Mouse (Mus musculus) heart, postnatal 14 days (tissue): Measurements from ENCODE around the gene Thg1l. TPM values are rescaled to one million over a fixed set of nuclear protein-coding genes. Genes with fewer than 3 reads are reported as not detected.

Source experiments
- DNase-seq, 2 experiments: peaks; one replicate each; pipeline ENCODE4 v3.0.0; 2021 to 2022
- intact Hi-C: fragments of 180-260 bp; cut with DNase I; formaldehyde crosslinking; loops from one replicate; pipeline ENCODE4 v1.15.1; 2025
- long read RNA-seq, 2 experiments: library from polyadenylated mRNA; stranded (forward); transcript quantifications; one replicate each; pipeline ENCODE4 v2.0.0; 2021
- total RNA-seq, 2 experiments: library from RNA; stranded (reverse); gene quantifications; 2 replicates each; pipeline ENCODE4 v1.2.3; 2021

Gene Thg1l
- 1 to 10 TPM; 4.9 to 6.3 TPM for total RNA-seq
- long read RNA-seq, experiment 1, partial matches to known transcripts = 1 of 2 reads
- long read RNA-seq, experiment 1, other reads (novel, unspliced or antisense) = 0 of 2 reads
- long read RNA-seq, experiment 2, partial matches to known transcripts = 1 of 3 reads
- long read RNA-seq, experiment 2, other reads (novel, unspliced or antisense) = 0 of 3 reads

DNA sequence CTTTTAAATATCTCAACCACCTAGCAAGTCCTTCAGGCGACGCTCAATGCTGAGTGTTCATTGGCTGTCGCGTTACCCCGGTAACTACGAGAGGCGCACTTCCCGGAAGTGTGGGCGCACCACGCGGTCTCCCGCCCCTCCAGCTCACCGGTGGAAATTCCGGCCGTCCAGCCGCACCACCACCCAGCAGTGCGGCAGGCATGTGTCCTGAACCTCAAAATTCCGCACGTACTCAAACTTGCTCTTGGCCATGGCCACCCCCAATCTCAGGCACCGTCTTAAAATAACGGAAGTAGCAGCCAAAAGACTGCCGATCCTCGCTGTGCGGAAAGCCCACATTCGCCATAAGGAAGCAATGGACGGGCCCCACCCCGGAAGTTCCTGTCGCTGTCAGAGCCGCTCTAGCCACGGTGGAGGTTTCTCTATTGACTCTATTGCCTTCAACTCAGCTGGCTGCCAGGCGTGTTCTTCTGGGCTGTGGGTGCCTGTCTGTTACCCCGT lies at the start of gene Thg1l:
Gene Thg1l, minus strand, starts transcription at position 368 of the 501 bp plus-strand sequence.
- DNase-seq = peak; percentile 87 to 90
- intact Hi-C loops = loop anchor here (1.0 to 10.0 kb wide), 3 partner anchors 25 to 170 kb away; partner anchors contain the start of gene Sox30

DNA sequence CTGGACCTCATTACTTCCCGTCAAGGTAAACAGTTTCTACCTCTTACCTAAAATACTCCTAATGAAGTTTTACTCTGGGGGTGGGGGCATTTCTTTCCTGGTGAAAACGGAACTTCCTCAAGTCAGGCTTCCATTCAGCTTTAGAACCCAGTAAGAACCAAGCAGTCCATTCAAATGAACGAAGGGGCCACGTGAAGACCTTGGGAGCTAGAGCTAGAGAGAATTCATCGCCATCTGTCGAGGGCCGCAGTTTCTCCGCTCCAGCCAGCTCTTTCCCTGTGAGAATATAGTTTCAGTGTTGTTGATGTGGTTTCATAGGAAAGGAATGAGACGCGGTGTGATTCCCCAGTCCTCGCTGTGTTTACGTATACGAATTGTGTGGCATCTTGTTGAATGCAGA lies 36.8 kb upstream of the Thg1l start:
- intact Hi-C loops = no loop called here
- no peak for DNase-seq

DNA sequence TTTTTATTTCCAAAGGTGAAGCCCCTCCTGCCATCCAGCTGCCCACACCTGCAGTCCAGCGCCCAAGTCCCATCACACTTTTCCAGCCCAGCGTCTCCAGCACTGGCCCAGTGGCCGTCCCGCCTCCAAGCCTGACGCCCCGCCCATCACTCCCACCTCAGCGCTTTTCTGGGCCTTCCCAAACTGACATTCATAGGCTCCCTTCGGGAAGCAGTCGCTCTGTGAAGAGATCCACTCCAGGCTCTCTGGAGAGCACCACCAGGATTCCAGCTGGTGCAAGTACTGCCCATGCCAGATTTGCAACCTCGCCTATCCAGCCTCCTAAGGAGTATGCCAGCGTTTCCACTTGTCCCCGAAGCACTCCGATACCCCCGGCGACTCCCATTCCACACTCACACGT lies 36.3 kb upstream of the Thg1l start:
- DNase-seq = peak; percentile 15 to 35
- intact Hi-C loops = no loop called here

DNA sequence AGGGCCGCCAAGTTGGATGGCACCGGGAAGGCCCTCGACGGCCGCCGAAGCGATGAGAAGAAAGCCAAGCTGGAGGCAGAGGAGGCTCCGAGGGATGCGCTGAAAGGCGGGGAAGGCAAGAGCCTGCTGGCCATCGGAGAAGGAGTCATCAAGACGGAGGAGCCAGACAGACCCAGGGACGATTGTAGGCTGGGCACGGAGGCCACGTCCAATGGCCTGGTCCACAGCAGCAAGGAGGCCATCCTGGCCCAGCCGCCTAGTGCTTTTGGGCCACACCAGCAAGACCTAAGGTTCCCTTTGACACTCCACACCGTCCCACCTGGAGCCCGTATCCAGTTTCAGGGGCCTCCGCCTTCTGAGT lies 25.6 kb upstream of the Thg1l start:
- intact Hi-C loops = loop anchor here (1.0 kb wide), 1 partner anchor 26 kb away; the partner anchor contains the start of gene Thg1l
- DNase-seq = no peak

DNA sequence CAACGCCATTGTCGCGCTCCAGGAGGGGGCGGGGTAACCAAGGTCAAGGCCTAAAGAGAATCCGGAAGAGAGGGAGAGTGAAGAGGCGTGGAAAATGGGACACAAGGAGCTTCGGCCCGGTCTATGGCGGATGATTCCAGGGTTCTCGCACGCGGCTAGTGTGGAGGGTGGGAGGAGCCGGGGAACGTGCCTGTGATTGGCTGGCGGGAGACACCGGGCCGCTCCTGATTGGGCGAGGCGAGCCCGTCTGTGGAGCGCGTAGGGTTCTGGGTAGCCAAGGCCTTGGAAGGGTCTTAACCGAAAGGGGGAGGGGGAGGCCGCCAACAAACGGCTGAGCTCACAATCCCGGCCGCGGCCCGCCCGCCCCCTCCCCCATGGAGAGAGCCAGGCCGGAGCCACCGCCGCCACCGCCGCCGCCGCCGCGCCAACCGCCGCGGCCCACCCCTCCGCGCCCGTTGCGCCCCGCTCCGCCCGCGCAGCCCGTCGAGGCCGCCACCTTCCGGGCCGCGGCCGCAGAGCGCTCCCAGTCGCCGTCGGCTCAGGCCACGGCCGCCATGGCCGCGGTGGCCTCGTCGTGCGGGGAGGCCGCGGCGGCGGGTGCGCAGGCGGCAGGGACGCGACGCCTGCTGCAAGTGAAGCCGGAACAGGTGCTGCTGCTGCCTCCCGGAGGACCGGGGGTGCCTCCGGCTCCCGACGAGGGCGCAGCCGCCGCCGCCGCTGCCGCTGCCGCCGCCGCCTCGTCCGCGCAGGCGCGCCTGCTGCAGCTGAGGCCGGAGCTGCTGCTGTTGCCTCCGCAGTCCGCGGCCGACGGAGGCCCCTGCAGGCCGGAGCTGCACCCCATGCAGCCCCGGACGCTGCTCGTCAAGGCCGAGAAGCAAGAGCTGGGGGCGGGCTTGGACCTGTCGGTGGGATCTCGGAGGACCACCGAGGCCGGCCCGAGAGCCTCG lies 24.9 kb upstream of the Thg1l start, which contains the start of gene Sox30:
Gene Sox30, plus strand, starts transcription at position 365 of the 947 bp plus-strand sequence.
- peak; percentile 71 to 72 for DNase-seq
- intact Hi-C loops = loop anchor here (1.0 kb wide), 1 partner anchor 25 kb away; the partner anchor contains the start of gene Thg1l

DNA sequence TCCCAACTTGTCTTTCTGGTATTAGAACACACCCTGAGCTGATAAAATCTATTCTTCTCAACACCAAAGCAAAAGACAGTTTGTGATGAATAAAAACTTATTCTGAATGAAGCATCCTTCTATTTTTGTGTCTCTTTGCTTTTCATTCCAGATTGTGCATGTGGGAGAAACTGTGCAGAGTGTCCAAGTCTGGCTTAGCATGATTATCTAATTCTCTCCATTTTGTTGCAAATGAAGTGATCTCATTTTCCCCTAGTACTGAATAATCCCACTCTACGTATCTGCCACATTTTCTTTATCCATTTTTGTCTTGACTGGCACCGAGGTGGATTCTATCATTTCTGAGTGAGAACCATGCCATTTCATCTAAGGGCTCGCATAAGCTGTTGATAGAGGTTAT lies 20.8 kb upstream of the Thg1l start:
- no peak for DNase-seq
- intact Hi-C loops = no loop called here

DNA sequence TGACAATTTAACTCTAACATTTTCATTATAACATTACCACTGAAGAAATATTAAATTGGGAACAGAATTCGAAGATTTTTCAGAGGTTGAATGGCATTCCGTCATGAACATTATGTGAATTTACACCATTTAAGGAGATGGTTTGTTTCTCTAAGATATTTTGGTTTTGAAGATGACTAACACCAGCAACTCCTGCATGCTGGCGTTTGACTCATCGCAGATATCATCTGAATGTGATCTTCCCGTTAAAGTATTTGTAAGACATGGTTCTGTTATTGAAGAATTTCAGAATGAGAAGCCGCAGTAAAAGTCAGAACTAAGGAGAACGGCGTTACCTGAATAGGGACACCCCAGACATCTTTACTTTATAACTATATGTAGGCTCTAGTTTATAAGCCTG lies 19.2 kb upstream of the Thg1l start:
- no peak for DNase-seq
- intact Hi-C loops = no loop called here

DNA sequence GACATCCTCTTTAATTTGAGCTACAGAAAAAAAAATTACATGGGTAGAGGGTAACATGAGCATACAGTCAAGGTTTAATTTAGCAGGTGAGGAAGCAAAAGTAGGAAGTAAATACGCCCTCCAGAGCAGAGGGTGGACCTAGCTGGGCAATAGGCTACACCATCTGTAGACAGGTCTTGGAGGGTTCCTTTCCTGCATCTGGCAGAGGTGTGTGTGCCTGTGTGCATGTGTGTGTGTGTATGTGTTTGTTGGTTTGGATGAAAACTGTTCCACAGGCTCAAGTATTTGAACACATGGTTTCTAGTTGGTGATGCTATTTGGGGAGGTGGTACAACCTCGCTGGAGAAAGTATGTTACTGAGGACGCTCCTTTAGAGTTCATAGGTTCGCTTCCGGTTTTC lies 18.3 kb upstream of the Thg1l start:
- DNase-seq = no peak
- intact Hi-C loops = no loop called here

DNA sequence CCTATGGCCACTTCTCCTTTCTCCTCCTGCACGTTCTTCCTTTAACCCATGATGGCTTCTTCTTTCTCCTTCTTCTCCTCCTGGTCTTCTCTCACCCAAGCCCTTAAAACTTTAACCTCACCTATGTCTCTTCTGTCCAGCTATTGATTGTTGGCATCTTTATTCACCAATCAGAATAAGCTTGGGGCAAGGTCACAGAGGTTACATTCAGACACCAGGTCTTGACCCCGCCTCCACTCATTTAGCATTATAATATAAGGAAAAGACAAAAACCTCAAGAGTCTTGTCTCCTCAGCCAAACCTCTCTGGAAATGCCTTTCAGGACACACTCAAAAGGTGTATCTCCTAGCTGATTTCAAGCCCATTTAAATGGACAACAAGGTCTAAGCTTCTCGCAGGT lies 13.2 kb upstream of the Thg1l start:
- no peak for DNase-seq
- intact Hi-C loops = no loop called here

DNA sequence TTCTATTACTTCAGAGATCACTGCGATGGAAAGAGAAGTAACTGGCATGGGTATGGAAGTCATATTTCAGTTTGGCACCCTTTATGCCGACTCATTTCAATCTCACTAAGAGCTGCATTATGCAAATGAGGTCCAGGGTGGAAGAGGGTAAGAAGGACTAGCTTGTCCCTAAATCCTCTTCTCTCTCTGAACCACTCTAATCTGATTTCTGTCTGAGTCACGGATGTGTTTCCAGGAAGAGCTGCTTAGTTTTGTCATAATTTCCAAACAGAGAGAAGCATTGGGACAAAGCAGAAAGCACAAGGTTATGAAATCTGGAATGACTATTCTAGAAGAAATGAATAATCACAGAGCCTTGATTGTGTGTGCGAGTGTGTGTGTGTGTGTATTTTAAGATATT lies 11.6 kb upstream of the Thg1l start:
- intact Hi-C loops = no loop called here
- DNase-seq = no peak

DNA sequence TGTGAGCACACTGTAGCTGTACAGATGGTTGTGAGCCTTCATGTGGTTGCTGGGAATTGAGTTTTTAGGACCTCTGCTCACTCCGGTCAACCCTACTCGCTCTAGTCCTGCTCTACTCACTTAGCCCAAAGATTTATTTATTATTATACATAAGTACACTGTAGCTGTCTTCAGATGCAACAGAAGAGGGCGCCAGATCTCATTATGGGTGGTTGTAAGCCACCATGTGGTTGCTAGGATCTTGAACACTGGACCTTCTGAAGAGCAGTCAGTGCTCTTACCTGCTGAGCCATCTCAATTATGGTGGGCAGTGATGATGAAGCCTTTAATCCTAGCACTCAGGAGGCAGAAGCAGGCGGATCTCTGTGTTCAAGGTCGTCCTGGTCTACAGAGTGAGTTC lies 4.7 kb upstream of the Thg1l start:
- intact Hi-C loops = no loop called here
- no peak for DNase-seq

DNA sequence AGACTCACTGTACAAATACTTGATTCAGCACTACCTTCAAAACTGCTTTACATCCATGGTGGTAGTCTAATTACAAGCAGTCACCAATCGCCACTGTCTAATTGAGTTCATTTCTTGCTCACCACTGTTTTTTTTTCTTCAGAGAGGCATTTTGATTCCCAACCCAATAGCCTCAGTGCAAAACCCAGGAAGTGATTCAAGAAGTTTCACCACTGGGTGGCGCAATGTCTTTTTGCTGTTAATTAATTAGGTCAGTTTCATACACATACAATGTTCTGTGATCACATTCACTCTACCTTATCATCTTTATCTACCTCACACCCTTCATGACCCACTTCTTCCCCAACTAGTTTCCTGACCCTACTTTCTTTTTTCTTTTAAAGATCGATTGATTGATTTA lies 4.3 kb upstream of the Thg1l start:
- intact Hi-C loops = loop anchor here (5.0 to 10.0 kb wide), 2 partner anchors 88 to 165 kb away; no protein-coding TSS in a partner anchor
- peak; percentile 17 to 40 for DNase-seq

DNA sequence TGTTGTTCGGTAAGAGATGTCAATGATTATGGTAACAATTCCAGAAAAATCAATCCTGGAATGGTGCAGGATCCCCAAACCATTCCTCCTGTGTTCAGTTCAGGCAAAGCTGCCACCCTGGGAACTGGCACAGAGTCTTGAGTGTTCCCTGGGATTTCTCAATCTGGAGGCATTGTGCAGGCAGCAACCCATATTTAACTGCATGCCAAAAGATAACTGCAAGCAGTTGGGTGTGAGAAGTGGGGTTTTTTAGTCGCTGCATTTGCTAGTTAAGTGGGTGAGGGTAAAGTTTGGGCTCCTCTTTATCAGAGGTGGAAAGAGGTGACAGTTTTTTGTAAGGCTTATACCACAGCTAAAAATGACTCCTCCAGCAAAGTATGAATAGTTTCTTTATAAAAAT lies 7.8 kb downstream of the Thg1l start:
- no peak for DNase-seq
- intact Hi-C loops = no loop called here

DNA sequence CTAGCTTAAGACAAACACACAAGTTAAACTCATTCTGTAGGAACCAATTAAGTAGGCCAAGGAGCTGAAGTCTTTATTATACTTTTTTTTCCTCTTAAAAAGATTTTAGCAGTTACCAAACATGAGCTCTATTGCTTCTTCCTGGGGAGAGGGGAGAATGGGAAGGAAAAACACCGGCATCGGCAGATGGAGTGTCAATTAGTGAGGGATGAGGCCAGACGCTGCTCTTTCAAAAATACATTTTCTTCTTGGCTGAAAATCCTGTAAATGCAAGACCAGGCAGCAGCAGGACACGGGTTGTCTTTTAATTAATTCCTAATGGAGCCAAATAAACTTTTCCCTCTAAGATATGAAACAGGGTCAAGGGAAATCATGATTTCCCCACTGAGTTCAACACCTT lies 8.5 kb downstream of the Thg1l start:
- DNase-seq = no peak
- intact Hi-C loops = no loop called here

DNA sequence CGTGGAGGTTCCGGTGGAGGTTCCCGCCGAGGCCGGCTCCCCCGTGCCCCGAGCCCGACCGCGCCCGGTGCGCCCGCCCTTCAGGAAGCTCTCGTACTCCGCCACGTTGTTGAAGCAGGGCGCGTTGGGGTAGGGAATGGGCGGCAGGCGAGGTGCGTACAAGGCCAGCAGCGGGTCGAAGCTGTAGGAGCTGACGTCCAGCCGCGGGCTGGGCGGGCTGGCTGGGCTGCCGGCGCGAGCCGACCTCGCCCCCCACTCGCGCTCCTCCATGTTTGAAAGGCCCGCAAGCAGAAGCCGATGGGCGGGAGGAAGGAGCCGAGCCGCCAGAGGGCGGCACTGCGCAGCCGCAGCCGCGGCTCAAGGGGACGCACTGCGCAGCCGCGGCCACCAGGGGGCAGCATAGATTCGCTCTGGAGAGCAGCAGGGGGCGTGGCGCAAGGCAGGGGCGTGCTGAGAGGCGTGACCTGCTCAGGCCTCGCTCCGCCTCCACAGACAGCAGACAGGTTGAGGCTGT lies 10.6 kb downstream of the Thg1l start, which contains the start of gene Lsm11:
Gene Lsm11, minus strand, starts transcription at position 293 of the 514 bp plus-strand sequence.
- intact Hi-C loops = loop anchor here (1.0 kb wide), 1 partner anchor 271 kb away; no protein-coding TSS in a partner anchor
- peak; percentile 100 for DNase-seq

DNA sequence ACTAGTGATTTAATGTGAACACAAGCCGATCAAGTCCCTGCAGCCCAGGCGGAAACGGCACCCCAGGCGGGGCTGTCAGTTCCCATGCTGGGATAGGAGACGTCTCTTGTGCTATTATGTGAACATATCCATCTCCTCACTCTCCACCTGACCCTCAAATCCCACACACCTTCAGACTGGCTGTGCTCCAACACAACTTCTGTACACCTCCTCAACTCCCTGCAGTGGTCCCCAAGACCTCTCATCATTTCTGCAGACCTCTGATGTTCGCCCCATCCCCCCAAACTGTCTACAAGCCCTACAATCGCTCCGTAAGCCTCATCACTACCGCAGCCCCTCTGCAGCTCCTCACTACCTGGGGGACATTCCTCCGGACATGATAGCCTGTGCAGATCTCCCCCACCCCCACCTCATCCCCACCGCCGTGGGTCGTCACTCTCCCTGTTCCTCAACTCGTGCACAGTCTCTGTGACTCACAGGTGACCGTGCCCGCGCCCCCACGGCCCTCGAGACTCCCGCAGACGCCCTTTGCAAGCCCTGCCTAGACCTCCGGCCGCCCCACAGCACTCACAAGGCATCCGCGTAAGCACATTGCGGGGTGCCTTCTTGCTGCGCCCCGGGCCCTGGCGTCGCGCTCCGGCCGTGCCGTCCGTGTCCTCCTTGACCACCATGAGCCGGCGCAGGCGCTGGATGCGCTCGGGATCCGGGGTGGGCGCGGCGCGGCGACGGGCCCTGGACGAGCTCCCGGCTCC lies 11.2 kb downstream of the Thg1l start:
- DNase-seq = peak in 1 of 2 experiments; percentile 17
- intact Hi-C loops = no loop called here

DNA sequence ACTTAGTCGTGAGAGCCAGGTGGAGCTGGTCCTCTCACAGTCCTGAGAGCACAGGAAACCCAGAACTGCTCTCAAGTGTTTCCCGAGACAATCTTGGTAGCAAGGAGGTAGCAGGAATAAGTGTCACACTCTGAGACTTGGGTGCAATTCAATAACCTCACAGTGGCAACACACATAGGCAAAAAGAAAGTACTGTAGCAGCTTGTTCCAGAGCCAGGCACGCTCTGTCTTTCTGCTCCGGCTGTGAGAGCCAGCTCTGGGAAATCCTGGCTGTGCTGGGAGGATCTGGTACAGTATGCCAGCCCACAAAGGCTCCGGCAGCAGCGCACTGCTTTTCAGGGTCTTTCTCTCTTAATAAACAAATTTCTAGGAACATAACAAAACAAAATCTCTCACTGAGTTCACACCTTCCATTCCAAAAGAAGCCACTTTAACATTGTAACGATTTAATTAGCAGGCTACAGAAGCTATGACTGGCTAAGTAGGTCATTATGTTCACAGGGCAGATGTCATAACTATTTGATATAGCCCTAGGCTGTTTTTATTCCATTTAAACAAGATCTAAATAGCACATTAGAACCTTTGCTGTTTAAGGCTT lies 12.1 kb downstream of the Thg1l start:
- intact Hi-C loops = no loop called here
- DNase-seq = peak; percentile 19 to 23

DNA sequence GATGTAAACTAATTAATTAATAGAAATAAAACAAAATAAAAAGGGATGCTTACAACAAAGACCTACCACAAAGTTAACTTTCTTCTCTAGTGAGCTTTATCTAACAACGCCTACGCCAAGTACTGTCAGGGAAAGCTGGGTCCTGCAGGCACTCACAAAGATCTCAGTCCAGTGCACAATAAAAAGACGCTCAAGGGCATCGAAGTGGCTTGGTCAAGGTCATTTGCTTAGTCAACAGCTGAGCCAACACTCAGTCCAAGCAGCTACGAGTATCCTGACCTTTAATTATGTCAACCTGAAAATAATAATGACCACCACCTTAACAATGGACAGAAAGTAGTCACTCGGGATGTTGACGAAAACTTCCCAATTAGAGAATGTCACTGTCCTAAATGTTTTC lies 13.0 kb downstream of the Thg1l start:
- intact Hi-C loops = no loop called here
- DNase-seq = no peak

DNA sequence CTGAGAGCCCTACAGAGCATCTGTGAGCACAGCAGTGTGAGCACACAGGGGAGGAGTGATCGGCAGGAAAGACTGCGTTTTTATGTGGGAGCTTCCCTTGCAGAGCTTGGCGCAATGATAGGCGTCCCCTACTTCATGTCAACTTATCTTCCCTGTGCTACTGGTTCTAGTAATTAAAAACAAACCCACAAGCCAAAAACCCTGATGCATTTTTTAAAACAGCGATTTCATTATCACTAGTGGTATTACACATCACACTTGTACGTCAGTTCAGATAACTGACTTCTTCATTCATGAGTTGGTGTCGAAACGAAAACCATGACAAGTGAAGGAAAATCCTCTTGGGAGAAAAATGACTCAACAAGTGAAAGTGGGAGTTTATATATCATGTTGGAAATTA lies 16.4 kb downstream of the Thg1l start:
- intact Hi-C loops = no loop called here
- no peak for DNase-seq

DNA sequence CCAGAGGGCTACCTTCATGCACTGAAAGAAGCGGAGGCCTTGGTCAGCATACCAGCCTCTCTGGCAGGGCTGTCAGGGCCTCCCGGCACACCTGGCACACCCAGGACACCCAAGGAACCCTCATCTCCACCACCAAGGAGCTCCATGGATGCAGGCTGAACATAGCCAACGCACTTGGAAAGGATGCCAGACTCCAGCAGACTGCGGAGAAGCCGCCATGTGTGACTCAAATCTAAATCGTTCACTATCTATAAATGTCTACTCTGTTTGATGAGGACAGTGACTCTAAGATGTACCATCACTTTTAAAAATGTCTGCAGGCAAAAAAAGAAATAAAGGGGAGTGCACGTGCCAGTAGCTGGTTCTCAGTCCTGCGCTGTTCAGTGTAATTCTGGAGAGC lies 17.8 kb downstream of the Thg1l start:
- intact Hi-C loops = no loop called here
- DNase-seq = no peak
